ENCODE assay signal across 15 mouse cellular contexts in the genomic region with DNA sequence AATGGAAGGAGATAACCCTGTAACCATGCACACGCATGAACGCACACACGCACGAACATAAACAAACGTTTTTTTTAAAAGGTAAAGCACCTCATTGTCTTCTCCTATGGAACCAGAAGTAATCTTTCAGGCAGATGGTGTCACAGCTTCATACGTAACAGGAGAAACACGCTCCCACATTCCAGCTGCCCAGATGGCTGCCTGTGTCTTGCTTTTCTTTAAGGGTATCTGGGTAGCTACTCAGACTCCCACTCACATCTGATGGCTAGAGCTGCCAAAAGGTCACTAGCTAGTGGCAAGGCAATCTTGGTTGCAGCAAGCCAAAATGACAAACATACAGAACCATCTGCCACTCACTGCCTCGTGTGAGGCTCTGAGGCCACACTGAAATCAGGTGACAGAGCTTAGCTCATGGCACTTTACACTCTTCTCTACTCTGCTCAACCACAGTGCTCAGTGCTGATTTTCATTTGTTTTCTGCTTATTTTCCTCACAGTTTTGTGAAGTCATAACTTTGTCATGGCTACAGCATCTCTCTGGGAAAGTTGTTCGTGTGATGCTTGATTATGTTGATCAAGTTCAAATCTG. TPM values are rescaled to one million over a fixed set of nuclear protein-coding genes. Genes with fewer than 3 reads are reported as not detected.
DNase-seq lines count a peak whose midpoint lies in the region; ATAC-seq and TF ChIP-seq lines count a peak whose summit lies in the region.
"Had no signal": no experiment of that assay in that cellular context is flagged by ENCODE, and none has a peak within 500 bp of the region (broad histone marks: within the 10 kb centered on the region; RNA-seq: fewer than 3 reads in every experiment).

No protein-coding gene starts in this region.

- H3K9ac ChIP-seq in forebrain, embryonic 15.5 days (replicated peaks): no peak overlapping the region
- H3K9ac ChIP-seq in forebrain, embryonic 16.5 days (replicated peaks; ENCODE audit: low read depth, low read length): no peak overlapping the region
- no peak overlapping the region for H3K9ac ChIP-seq in midbrain, postnatal 0 days (replicated peaks; ENCODE audit: low read length, poor library complexity, severe bottlenecking)
- H3K9ac ChIP-seq in midbrain, embryonic 15.5 days: no peak overlapping the region
- H3K9ac ChIP-seq: limb, embryonic 12.5 days; liver, postnatal 0 days had no signal

- H3K9me3 ChIP-seq in forebrain, embryonic 15.5 days: no peaks in the 10 kb centered on the region
- no peaks in the 10 kb centered on the region for H3K9me3 ChIP-seq in forebrain, embryonic 16.5 days (ENCODE audit: control insufficient read depth, low read length)
- H3K9me3 ChIP-seq in midbrain, postnatal 0 days (ENCODE audit: low read length): no peaks in the 10 kb centered on the region
- H3K9me3 ChIP-seq in midbrain, embryonic 15.5 days: no peaks in the 10 kb centered on the region
- H3K9me3 ChIP-seq: limb, embryonic 12.5 days had no signal

- H3K4me1 ChIP-seq in forebrain, embryonic 15.5 days: no peaks in the 10 kb centered on the region
- H3K4me1 ChIP-seq in forebrain, embryonic 16.5 days (replicated peaks; ENCODE audit: control insufficient read depth, insufficient read depth, low read length): 0 out of 2 replicates have a peak, but pooled peaks cover 2% of the 10 kb centered on the region
- H3K4me1 ChIP-seq in midbrain, postnatal 0 days (ENCODE audit: insufficient read depth, low read length): no peaks in the 10 kb centered on the region
- H3K4me1 ChIP-seq in midbrain, embryonic 15.5 days: no peaks in the 10 kb centered on the region
- H3K4me1 ChIP-seq: limb, embryonic 12.5 days had no signal

- DNase-seq in midbrain, postnatal 0 days (ENCODE audit: low spot score): peak; percentile 24
- DNase-seq in layer of hippocampus, adult 8-10 months (ENCODE audit: low spot score in 2 of 2): peak; percentile 29 to 42
- peak; percentile 36 for DNase-seq in right cerebral cortex, postnatal 25 days
- DNase-seq in spleen, postnatal 4 days (ENCODE audit: low spot score in 2 of 2): no peak
- DNase-seq in spleen, adult 18-20 months: no peak
- DNase-seq: heart, adult 2 months; heart, postnatal 14 days; kidney, adult 18-20 months; liver, postnatal 0 days had no signal

- H3K27ac ChIP-seq in forebrain, embryonic 15.5 days (replicated peaks): no peak overlapping the region
- no peak overlapping the region for H3K27ac ChIP-seq in forebrain, embryonic 16.5 days (ENCODE audit: low read length)
- no peak overlapping the region for H3K27ac ChIP-seq in midbrain, postnatal 0 days (ENCODE audit: low read depth, low read length)
- no peak overlapping the region for H3K27ac ChIP-seq in midbrain, embryonic 15.5 days
- H3K27ac ChIP-seq: heart, adult 2 months; limb, embryonic 12.5 days had no signal

- no peak for TF ChIP-seq CTCF in midbrain, postnatal 0 days (IDR thresholded peaks at IDR 0.05)

- 58% methylated on average over 9 of the region's 9 CpGs for WGBS in forebrain, embryonic 15.5 days
- WGBS in forebrain, embryonic 16.5 days: 57% methylated on average over 9 of the region's 9 CpGs
- WGBS in midbrain, postnatal 0 days: 79% methylated on average over 9 of the region's 9 CpGs
- WGBS in midbrain, embryonic 15.5 days: 69% methylated on average over 9 of the region's 9 CpGs

- H3K36me3 ChIP-seq in forebrain, embryonic 15.5 days: peaks cover 4% of the 10 kb centered on the region; the same call in 1 of the 2 replicates
- H3K36me3 ChIP-seq in forebrain, embryonic 16.5 days (ENCODE audit: control insufficient read depth, insufficient read depth): peaks cover 4% of the 10 kb centered on the region
- H3K36me3 ChIP-seq in midbrain, postnatal 0 days (ENCODE audit: insufficient read depth, low read length): peaks cover 3% of the 10 kb centered on the region; the same call in 1 of the 2 replicates
- H3K36me3 ChIP-seq in midbrain, embryonic 15.5 days (replicated peaks): 0 out of 2 replicates have a peak, but pooled peaks cover 3% of the 10 kb centered on the region

- ATAC-seq in forebrain, embryonic 15.5 days (replicated peaks): peak; percentile 48; the same call in 1 of the 2 replicates
- no peak for ATAC-seq in forebrain, embryonic 16.5 days
- no peak for ATAC-seq in midbrain, postnatal 0 days (ENCODE audit: low FRiP score)
- no peak for ATAC-seq in midbrain, embryonic 15.5 days (replicated peaks)
- ATAC-seq: liver, postnatal 0 days had no signal

- no peak overlapping the region for H3K4me2 ChIP-seq in forebrain, embryonic 15.5 days (replicated peaks)
- H3K4me2 ChIP-seq in forebrain, embryonic 16.5 days (ENCODE audit: low read length): no peak overlapping the region
- H3K4me2 ChIP-seq in midbrain, postnatal 0 days (ENCODE audit: low read depth, low read length, poor library complexity, severe bottlenecking): no peak overlapping the region
- H3K4me2 ChIP-seq in midbrain, embryonic 15.5 days: no peak overlapping the region
- H3K4me2 ChIP-seq: limb, embryonic 12.5 days had no signal

- H3K27me3 ChIP-seq in forebrain, embryonic 15.5 days: no peaks in the 10 kb centered on the region
- H3K27me3 ChIP-seq in forebrain, embryonic 16.5 days (replicated peaks; ENCODE audit: control insufficient read depth, insufficient read depth, low read length): no peaks in the 10 kb centered on the region
- H3K27me3 ChIP-seq in midbrain, postnatal 0 days (ENCODE audit: insufficient read depth, low read length): no peaks in the 10 kb centered on the region
- no peaks in the 10 kb centered on the region for H3K27me3 ChIP-seq in midbrain, embryonic 15.5 days (replicated peaks)
- H3K27me3 ChIP-seq: limb, embryonic 12.5 days had no signal

- no peak overlapping the region for H3K4me3 ChIP-seq in forebrain, embryonic 15.5 days
- H3K4me3 ChIP-seq in forebrain, embryonic 16.5 days (replicated peaks; ENCODE audit: low read length): no peak overlapping the region
- no peak overlapping the region for H3K4me3 ChIP-seq in midbrain, postnatal 0 days (ENCODE audit: low read depth, low read length)
- H3K4me3 ChIP-seq in midbrain, embryonic 15.5 days: no peak overlapping the region
- H3K4me3 ChIP-seq: heart, adult 2 months; limb, embryonic 12.5 days had no signal

RNA-seq across cellular contexts. Expression of a gene that starts 19.4 kb away (rescaled TPM):
- 0.22 and 0.23 TPM in 2 replicates for polyA plus RNA-seq in forebrain, embryonic 15.5 days (2015; fragmentation: Nextera tagmentation; extraction: Ambion mirVana)
- 0.25 TPM in 1 of 2 replicates, not detected in the other for polyA plus RNA-seq in forebrain, embryonic 16.5 days (2015; fragmentation: Nextera tagmentation; extraction: Ambion mirVana)
- total RNA-seq in midbrain, postnatal 0 days (2014; rRNA removed): not detected in 2 replicates
- polyA plus RNA-seq in midbrain, postnatal 0 days (2015; fragmentation: Nextera tagmentation; extraction: Ambion mirVana): 0.38 TPM in 1 of 2 replicates, not detected in the other
- 0.18 and 0.48 TPM in 2 replicates for polyA plus RNA-seq in midbrain, embryonic 15.5 days (2015; fragmentation: Nextera tagmentation; extraction: Ambion mirVana)
- total RNA-seq in layer of hippocampus, adult 8-10 months (2022): under 1 TPM in 3 of 4 experiments, not detected in 1; 0.23 to 0.43 (median 0.31) TPM
- polyA plus RNA-seq: limb, embryonic 12.5 days; liver, postnatal 0 days; stomach, embryonic 14.5 days; urinary bladder, adult 2 months had no signal

RNA-seq across cellular contexts. Expression of a gene that starts 57.3 kb away (rescaled TPM):
- polyA plus RNA-seq in forebrain, embryonic 15.5 days (2015; fragmentation: Nextera tagmentation; extraction: Ambion mirVana): 65.8 and 66.4 TPM in 2 replicates
- 65.3 and 70.1 TPM in 2 replicates for polyA plus RNA-seq in forebrain, embryonic 16.5 days (2015; fragmentation: Nextera tagmentation; extraction: Ambion mirVana)
- total RNA-seq in midbrain, postnatal 0 days (2014; rRNA removed): 43.7 and 68.2 TPM in 2 replicates
- 51.9 and 65.8 TPM in 2 replicates for polyA plus RNA-seq in midbrain, postnatal 0 days (2015; fragmentation: Nextera tagmentation; extraction: Ambion mirVana)
- polyA plus RNA-seq in midbrain, embryonic 15.5 days (2015; fragmentation: Nextera tagmentation; extraction: Ambion mirVana): 53.1 and 55.8 TPM in 2 replicates
- total RNA-seq in layer of hippocampus, adult 8-10 months (2022): 10 to 100 TPM; 53.9 to 70.2 (median 62.1) TPM

Comparison
In these comparisons a context has a peak if more than half of its experiments do, and no peak if none do; other contexts are left out.
1. DNase-seq: peak in midbrain, postnatal 0 days (single experiment), layer of hippocampus, adult 8-10 months (2 of 2) and right cerebral cortex, postnatal 25 days (single experiment); none in spleen, postnatal 4 days (0 of 2) and spleen, adult 18-20 months (0 of 2).